Mouse (Mus musculus): Measurements from ENCODE around the gene Il6ra. TPM values are rescaled to one million over a fixed set of nuclear protein-coding genes. Genes with fewer than 3 reads are reported as not detected.

Gene Il6ra
- polyA plus RNA-seq, 1 experiment from 2014 or later, result 1.2 TPM

DNA sequence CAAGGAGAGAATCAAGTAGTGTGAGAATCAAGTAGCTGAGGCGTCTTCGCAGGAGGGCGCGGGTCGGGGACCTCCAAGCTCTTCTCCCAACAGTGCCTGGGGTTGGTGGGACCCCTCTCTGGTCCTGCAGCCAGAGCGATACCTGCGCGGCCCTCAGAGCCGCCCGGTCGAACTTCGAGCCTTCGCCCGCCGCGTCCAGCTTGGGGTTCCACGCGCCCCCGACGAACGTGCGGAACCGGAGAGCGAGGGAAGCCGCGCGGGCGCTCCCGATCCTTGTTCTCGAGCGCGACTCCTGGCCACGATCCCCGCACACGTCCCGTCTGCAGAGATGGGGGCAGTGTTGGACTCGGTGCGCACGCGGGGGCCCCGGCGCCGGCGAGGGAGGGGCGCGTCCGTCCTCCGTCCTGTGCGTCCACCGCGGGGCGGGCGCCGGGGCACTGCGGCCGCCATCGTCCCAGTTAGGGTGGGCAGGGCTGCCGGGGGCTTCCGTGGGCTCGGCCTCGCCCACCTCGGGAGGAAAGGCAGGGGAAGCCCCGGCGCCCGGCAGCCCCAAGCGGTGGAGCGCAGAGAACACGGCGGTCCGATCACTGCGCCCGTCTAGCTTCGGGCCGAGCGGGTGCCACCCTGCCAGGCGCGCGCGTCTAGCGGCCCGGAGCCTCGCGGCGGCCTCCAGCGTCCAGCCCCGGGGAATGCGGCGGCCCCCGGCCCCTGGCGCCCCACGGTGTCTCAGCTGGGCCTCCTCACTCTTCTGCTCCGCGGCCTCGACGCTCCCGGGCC is 82.0 kb downstream of the Il6ra start, which contains the start of gene She:
Gene She (plus strand): TSS at position 556 of the 777 bp plus-strand sequence.
- H3K27me3 ChIP-seq, result peaks cover 81% of the 10 kb centered on the region
- 2% methylated on average over 92 of the region's 96 CpGs for WGBS
- peak; percentile 59; the same call in 1 of the 2 replicates for ATAC-seq (ENCODE audit: low FRiP score, low read depth)
- H3K4me3 ChIP-seq, result peak within 1 kb of the TSS; percentile 52
- peak within 1 kb of the TSS; percentile 72 for H3K4me2 ChIP-seq (replicated peaks)
- peak within 1 kb of the TSS; percentile 66 for H3K9ac ChIP-seq
- no peaks in the 10 kb centered on the region for H3K36me3 ChIP-seq
- peaks cover 5% of the 10 kb centered on the region; the same call in 1 of the 2 replicates for H3K9me3 ChIP-seq
- H3K27ac ChIP-seq, result no peak within 1 kb of the TSS
- H3K4me1 ChIP-seq, result peaks cover 10% of the 10 kb centered on the region

DNA sequence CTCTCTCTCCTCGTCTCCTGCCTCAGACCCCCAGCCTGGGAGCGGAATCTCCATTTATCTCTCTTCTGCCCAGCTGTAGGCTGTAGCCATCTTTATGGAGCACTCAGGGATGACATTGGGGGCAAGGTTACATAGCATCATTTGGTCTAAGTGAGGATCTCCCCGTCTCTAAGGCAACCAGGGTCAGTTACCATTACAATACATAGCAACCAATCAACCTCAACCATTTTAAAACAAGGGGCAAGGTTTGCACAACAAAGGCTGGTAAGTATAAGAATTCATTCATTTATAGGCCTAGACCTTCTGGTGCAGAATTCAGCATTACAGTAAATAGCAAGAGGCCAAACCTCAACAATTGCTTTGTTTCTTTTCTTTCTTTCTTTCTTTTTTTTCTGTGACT is 86.7 kb downstream of the Il6ra start:
- Histone ChIP-seq H3K9me3 (peaks cover 5% of the 10 kb centered on the region; the same call in 1 of the 2 replicates), H3K4me2 (replicated peaks) (no peak overlapping the region), H3K4me1 (0 out of 2 replicates have a peak, but pooled peaks cover 5% of the 10 kb centered on the region), H3K27ac (no peak overlapping the region), H3K27me3 (peaks cover 43% of the 10 kb centered on the region), H3K36me3 (no peaks in the 10 kb centered on the region), H3K4me3 (no peak overlapping the region), H3K9ac (no peak overlapping the region)
- WGBS, result 69% methylated on average over 3 of the region's 3 CpGs
- ATAC-seq (ENCODE audit: low FRiP score, low read depth), result no peak

DNA sequence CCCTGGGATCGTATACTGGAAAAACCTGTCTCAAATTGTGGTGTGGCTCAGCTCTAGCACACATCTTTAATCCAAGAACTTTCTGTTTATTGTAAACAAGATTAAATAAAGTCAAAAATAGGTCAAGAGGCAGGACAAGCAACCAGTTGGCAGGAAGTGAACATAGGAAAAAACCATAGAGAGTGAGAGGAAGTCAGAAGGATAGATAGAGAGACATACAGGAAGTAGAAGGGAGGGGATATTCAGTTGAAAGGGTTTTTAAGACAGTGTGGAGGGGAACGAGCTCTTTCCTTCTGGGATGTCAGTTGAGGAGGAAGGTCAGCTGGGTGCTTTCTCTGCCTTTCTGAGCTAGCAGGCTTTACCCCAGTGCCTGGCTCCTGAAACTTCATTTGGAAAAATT is 89.4 kb downstream of the Il6ra start:
- Histone ChIP-seq H3K27me3 (peaks cover 16% of the 10 kb centered on the region), H3K4me3 (no peak overlapping the region), H3K27ac (no peak overlapping the region), H3K36me3 (no peaks in the 10 kb centered on the region), H3K4me2 (replicated peaks) (no peak overlapping the region), H3K4me1 (no peaks in the 10 kb centered on the region), H3K9me3 (peaks cover 5% of the 10 kb centered on the region; the same call in 1 of the 2 replicates), H3K9ac (no peak overlapping the region)
- ATAC-seq (ENCODE audit: low FRiP score, low read depth), result no peak
- WGBS, result 51% methylated on average over 2 of the region's 2 CpGs

DNA sequence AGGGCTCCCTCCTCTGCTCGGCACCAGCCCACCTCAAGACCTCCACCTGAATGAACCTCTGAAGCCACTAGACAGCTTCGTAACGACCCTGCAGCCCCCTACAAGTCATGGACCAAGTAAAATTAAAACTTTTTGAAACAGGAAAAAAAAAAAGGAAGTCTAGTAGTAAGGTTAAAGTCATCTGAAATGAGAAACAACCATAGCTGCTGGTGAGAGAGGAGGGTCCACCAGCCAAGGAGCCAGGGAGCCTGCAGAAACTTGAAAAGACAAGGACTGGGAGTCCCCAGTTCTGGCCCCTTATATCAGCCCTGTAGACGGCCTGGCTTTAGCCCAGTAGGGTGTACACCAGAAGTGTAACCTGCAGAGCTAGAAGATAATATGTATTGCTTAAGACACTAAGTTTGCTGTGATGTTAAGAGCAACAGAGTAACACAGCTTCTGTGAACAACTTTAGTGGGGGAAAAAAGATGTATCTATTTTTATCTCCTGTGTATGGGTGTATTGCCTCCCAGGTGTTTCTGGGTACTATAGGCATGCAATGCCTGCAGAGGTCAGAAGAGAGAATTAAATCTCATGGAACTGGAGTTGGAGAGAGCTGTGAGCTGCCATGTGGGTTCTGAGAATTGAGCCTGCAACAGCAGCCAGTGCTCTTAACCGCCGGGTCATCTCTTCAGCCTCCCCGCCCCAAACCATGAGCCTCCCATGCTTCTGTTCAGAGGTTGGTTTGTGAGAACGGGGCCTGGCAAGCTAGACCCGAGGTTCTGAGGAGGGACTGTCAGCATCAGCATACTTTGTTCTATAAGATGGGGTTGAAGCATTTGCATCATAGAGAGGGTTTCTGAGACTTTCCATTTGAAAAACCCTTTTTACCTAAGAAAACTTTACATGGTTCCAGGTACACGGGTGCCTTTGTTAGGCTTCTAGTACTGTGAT is 91.2 kb downstream of the Il6ra start:
- WGBS, result 75% methylated on average over 10 of the region's 10 CpGs
- Histone ChIP-seq H3K27ac (no peak overlapping the region), H3K4me1 (no peaks in the 10 kb centered on the region), H3K4me3 (no peak overlapping the region), H3K27me3 (0 out of 2 replicates have a peak, but pooled peaks cover 5% of the 10 kb centered on the region), H3K36me3 (no peaks in the 10 kb centered on the region), H3K4me2 (replicated peaks) (no peak overlapping the region), H3K9ac (no peak overlapping the region), H3K9me3 (no peaks in the 10 kb centered on the region)
- no peak for ATAC-seq (ENCODE audit: low FRiP score, low read depth)

DNA sequence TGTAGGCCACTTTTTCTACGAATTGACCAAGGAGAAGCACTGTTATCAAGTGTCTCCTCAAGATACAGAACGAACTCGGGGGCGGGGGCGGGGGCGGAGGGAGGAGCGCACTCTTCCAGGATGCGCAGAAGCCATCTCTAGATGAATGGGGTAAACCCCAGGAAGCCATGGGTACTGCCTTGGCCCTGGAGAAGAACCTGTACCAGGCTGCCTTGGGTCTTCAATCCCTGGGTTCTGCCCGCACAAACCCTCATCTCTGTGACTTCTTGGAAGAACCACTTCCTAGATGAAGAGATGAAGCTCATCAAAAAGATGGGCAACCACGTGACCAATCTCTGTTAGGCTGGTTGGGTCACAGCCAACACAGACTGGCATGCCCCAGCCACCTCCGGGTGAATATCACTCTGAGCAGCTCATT is 91.9 kb downstream of the Il6ra start:
- no peak overlapping the region for H3K4me2 ChIP-seq (replicated peaks)
- ATAC-seq (ENCODE audit: low FRiP score, low read depth), result no peak
- H3K27me3 ChIP-seq, result 0 out of 2 replicates have a peak, but pooled peaks cover 5% of the 10 kb centered on the region
- H3K36me3 ChIP-seq, result no peaks in the 10 kb centered on the region
- WGBS, result 90% methylated on average over 11 of the region's 11 CpGs
- no peaks in the 10 kb centered on the region for H3K9me3 ChIP-seq
- no peak overlapping the region for H3K4me3 ChIP-seq
- H3K9ac ChIP-seq, result no peak overlapping the region
- no peaks in the 10 kb centered on the region for H3K4me1 ChIP-seq
- H3K27ac ChIP-seq, result no peak overlapping the region

DNA sequence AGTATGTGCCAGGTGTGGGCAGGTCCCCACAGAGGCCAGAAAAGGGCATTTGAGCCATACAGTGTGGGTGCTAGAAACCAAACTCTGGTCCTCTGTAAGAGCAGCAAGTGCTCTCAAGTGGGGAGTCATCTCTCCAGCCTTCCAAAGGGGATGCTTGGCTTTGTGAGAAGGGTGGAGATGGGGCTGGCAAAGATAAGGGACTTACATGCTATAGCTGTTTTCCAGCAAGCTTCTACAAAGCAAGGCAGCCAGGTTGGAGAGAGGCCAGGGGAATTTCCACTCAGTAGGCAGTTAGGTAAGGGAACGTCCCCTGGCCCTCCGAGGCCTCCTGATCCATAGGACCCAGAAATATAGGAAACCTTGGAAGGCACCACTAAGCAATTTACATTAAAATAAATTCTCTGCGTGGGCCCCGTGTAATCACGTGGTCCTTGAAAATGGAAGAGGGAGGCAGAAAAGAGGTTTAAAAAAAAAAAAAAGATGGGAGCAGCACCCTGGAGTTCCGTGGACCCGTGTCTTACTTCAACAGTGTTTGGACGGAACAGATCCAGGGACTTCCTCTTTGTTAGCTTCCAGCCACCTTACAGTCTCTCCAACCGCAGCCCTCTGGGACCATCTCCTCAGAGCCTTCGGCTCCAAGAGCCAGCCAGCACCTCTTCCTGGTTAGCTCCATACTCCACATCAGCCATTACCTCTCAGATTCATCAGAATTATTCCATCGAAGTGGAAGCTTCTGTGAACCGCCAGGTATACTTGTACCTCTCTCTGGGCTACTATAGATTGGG is 92.5 kb downstream of the Il6ra start:
- Histone ChIP-seq H3K4me2 (replicated peaks) (no peak overlapping the region), H3K4me1 (no peaks in the 10 kb centered on the region), H3K27me3 (0 out of 2 replicates have a peak, but pooled peaks cover 5% of the 10 kb centered on the region), H3K4me3 (no peak overlapping the region), H3K9ac (no peak overlapping the region), H3K36me3 (no peaks in the 10 kb centered on the region), H3K27ac (no peak overlapping the region), H3K9me3 (no peaks in the 10 kb centered on the region)
- 86% methylated on average over 12 of the region's 12 CpGs for WGBS
- no peak for ATAC-seq (ENCODE audit: low FRiP score, low read depth)

DNA sequence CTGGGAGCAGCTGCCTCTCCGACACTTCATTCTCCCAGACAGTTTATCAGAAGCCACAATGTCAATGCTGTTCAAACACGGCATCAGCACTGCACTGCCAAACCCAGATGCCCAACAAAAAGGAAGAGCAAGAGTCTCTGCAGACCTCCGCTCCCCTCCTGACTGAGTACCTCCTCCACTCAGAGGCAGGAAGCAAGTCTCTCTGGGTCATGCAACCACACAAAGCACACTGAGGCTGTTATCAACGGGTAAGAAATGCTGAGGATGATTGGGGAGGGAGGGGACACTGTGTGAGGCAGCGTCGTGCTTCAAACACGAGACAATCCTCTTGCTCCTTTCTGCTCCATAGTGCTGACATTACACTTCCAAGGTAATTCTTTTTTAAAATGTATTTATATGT is 93.1 kb downstream of the Il6ra start:
- no peak overlapping the region for H3K4me3 ChIP-seq
- H3K27ac ChIP-seq, result no peak overlapping the region
- ATAC-seq (ENCODE audit: low FRiP score, low read depth), result no peak
- H3K9ac ChIP-seq, result no peak overlapping the region
- WGBS, result 71% methylated on average over 7 of the region's 7 CpGs
- H3K4me2 ChIP-seq (replicated peaks), result no peak overlapping the region
- H3K27me3 ChIP-seq, result 0 out of 2 replicates have a peak, but pooled peaks cover 2% of the 10 kb centered on the region
- no peaks in the 10 kb centered on the region for H3K36me3 ChIP-seq
- no peaks in the 10 kb centered on the region for H3K9me3 ChIP-seq
- H3K4me1 ChIP-seq, result no peaks in the 10 kb centered on the region

DNA sequence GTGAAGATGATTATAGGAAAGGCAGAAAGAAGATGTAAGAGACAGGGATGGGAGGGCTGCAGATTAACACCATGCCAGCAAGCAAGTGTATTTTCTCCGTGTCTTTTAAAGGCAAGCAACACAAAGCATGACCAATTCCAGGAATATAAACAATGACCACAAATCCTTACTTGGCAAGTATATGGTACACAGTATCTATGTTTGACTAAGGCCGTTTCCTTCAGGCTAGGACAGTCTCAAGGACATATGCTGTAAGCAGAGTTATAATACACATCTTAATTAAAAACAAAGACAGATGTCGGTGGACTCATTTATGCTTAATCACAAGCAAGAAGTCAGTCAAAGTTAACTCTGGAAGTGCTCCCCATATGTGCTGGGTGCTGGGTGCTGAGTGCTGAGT is 94.4 kb downstream of the Il6ra start:
- Histone ChIP-seq H3K4me2 (replicated peaks) (no peak overlapping the region), H3K9me3 (no peaks in the 10 kb centered on the region), H3K27ac (no peak overlapping the region), H3K27me3 (peaks cover 6% of the 10 kb centered on the region; the same call in 1 of the 2 replicates), H3K36me3 (no peaks in the 10 kb centered on the region), H3K4me1 (no peaks in the 10 kb centered on the region), H3K9ac (no peak overlapping the region), H3K4me3 (no peak overlapping the region)
- no peak for ATAC-seq (ENCODE audit: low FRiP score, low read depth)
- WGBS, result 65% methylated on average over 3 of the region's 3 CpGs

DNA sequence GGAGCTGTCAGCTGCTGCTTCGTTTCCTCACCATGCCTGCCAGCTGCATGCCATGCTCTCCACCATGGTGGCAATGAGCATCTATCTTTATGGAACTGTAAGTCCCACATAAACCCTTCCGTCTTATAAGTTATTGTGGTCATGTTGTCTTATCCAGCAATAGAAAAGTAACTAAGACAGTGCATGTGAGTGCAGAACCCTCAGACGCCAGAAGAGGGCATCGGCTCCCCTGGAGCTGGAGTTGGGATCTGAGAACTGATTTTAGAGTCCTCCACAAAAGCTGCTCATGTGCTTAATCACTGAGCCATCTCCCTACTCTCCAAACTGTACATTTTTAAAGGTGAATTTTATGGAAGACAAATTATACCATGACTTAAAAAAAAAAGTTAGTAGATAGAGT is 95.9 kb downstream of the Il6ra start:
- Histone ChIP-seq H3K27ac (no peak overlapping the region), H3K27me3 (peaks cover 6% of the 10 kb centered on the region; the same call in 1 of the 2 replicates), H3K9ac (no peak overlapping the region), H3K4me2 (replicated peaks) (no peak overlapping the region), H3K36me3 (no peaks in the 10 kb centered on the region), H3K4me3 (no peak overlapping the region), H3K4me1 (no peaks in the 10 kb centered on the region), H3K9me3 (no peaks in the 10 kb centered on the region)
- no peak for ATAC-seq (ENCODE audit: low FRiP score, low read depth)
- 62% methylated on average over 4 of the region's 4 CpGs for WGBS

Data from limb, embryonic 13.5 days (tissue).